Mouse (Mus musculus) C2C12 (cell line): ENCODE measurements at regions not wholly inside any gene's neighbourhood (a gene's known extent, or its start where the extent isn't known, plus 50 kb on each side); places are given as distances from the start of the nearest gene placed in this dataset.

Experiments
- CEBPB ChIP-seq: IDR thresholded peaks from one replicate; pipeline ENCODE4 v1.6.1; 2011; ENCODE audit warnings: low read depth, mild to moderate bottlenecking, control low read depth, moderate library complexity
- CTCF ChIP-seq: IDR thresholded peaks from one replicate; pipeline ENCODE4 v1.5.1; 2011; ENCODE audit not compliant: control insufficient read depth, insufficient read depth, insufficient read length
- FOSL1 ChIP-seq: IDR thresholded peaks from one replicate; pipeline ENCODE4 v1.8.0; 2011; ENCODE audit warnings: mild to moderate bottlenecking, low read length; ENCODE audit not compliant: poor library complexity, insufficient read depth, severe bottlenecking
- MAX ChIP-seq: IDR thresholded peaks from one replicate; pipeline ENCODE4 v1.6.1; 2011; ENCODE audit warnings: mild to moderate bottlenecking, control low read depth
- MYOD1 ChIP-seq: IDR thresholded peaks from one replicate; pipeline ENCODE4 v1.6.1; 2011; ENCODE audit warnings: low read depth; ENCODE audit not compliant: control insufficient read depth, insufficient read length
- USF1 ChIP-seq: IDR thresholded peaks from one replicate; pipeline ENCODE4 v1.6.1; 2011; ENCODE audit warnings: low read depth, mild to moderate bottlenecking, control low read depth, moderate library complexity

GRCm38 (mm10) chr12:15244966-15245365 lies 571.8 kb downstream of the Trib2 start:
- TF ChIP-seq USF1: no peak
- no peak for TF ChIP-seq CTCF
- TF ChIP-seq MAX: no peak
- no peak for TF ChIP-seq CEBPB
- no peak for TF ChIP-seq MYOD1
- no peak for TF ChIP-seq FOSL1
